Mouse (Mus musculus) myocyte (in vitro differentiated cells): ENCODE results near the gene Sp2. TPM values are rescaled to one million over a fixed set of nuclear protein-coding genes. Genes with fewer than 3 reads are reported as not detected.

Experiments used
- H3K27me3 ChIP-seq: one replicate; pipeline ENCODE4 v1.6.1; 2011; ENCODE audit not compliant: control insufficient read depth, insufficient read depth, insufficient read length
- H3K36me3 ChIP-seq: one replicate; pipeline ENCODE4 v1.6.1; 2011; ENCODE audit not compliant: control insufficient read depth, insufficient read depth
- H3K4me2 ChIP-seq: one replicate; pipeline ENCODE4 v1.6.1; 2011; ENCODE audit warnings: low read depth, control low read depth
- H3K4me3 ChIP-seq: one replicate; pipeline ENCODE4 v1.5.1; 2011; ENCODE audit warnings: mild to moderate bottlenecking, control low read depth, moderate library complexity
- H3K79me2 ChIP-seq: one replicate; pipeline ENCODE4 v1.6.1; 2011; ENCODE audit not compliant: control insufficient read depth, insufficient read depth
- H3ac ChIP-seq: one replicate; pipeline ENCODE4 v1.6.1; 2011; ENCODE audit not compliant: control insufficient read depth, insufficient read length
- CEBPB ChIP-seq: IDR thresholded peaks from 2 replicates; pipeline ENCODE4 v1.6.1; 2011; ENCODE audit warnings: mild to moderate bottlenecking, moderate library complexity; ENCODE audit not compliant: poor library complexity, insufficient read depth, severe bottlenecking
- E2F4 ChIP-seq: IDR thresholded peaks from one replicate; pipeline ENCODE4 v1.6.1; 2011; ENCODE audit warnings: mild to moderate bottlenecking, control low read depth, moderate library complexity; ENCODE audit not compliant: insufficient read depth
- MAX ChIP-seq: IDR thresholded peaks from one replicate; pipeline ENCODE4 v1.6.1; 2011; ENCODE audit warnings: low read depth, mild to moderate bottlenecking, control low read depth
- MYOD1 ChIP-seq, 3 experiments: IDR thresholded peaks; one replicate each; pipeline ENCODE4 v1.6.1; 2011; ENCODE audit warnings: control low read depth in 2 of 3, low read depth in 2 of 3, mild to moderate bottlenecking in 2 of 3, moderate library complexity in 1 of 3; ENCODE audit not compliant: insufficient read length in 2 of 3, control insufficient read depth in 1 of 3
- MYOG ChIP-seq, 3 experiments: IDR thresholded peaks; one replicate each; pipeline ENCODE4 v1.6.1; 2011; ENCODE audit warnings: control low read depth in 2 of 3, low read depth in 2 of 3, mild to moderate bottlenecking in 2 of 3; ENCODE audit not compliant: insufficient read length in 2 of 3, control insufficient read depth in 1 of 3, insufficient read depth in 1 of 3
- POLR2A ChIP-seq: IDR thresholded peaks from one replicate; pipeline ENCODE4 v1.6.1; 2011; ENCODE audit warnings: low read depth, mild to moderate bottlenecking, control low read depth, moderate library complexity; ENCODE audit not compliant: insufficient read length
- POLR2AphosphoS2 ChIP-seq: IDR thresholded peaks from one replicate; pipeline ENCODE4 v1.6.1; 2011; ENCODE audit warnings: low read depth, control low read depth; ENCODE audit not compliant: insufficient read length
- REST ChIP-seq: IDR thresholded peaks from one replicate; pipeline ENCODE4 v1.6.1; 2011; ENCODE audit warnings: mild to moderate bottlenecking, control low read depth, moderate library complexity; ENCODE audit not compliant: insufficient read depth, insufficient read length
- SRF ChIP-seq: IDR thresholded peaks from one replicate; pipeline ENCODE4 v1.6.1; 2011; ENCODE audit warnings: low read depth; ENCODE audit not compliant: control insufficient read depth, insufficient read length
- TCF12 ChIP-seq: IDR thresholded peaks from one replicate; pipeline ENCODE4 v1.6.1; 2011; ENCODE audit warnings: mild to moderate bottlenecking, control low read depth; ENCODE audit not compliant: poor library complexity, insufficient read depth, severe bottlenecking
- TCF3 ChIP-seq: IDR thresholded peaks from one replicate; pipeline ENCODE4 v1.6.1; 2011; ENCODE audit warnings: low read depth, control low read depth; ENCODE audit not compliant: insufficient read length
- USF1 ChIP-seq: IDR thresholded peaks from one replicate; pipeline ENCODE4 v1.6.1; 2011; ENCODE audit warnings: low read depth, mild to moderate bottlenecking, control low read depth, moderate library complexity
- polyA plus RNA-seq: library from polyadenylated mRNA; unstranded; fragments of >200 nt; fragmentation: generic; extraction: Trizol; gene quantifications from one replicate; pipeline ENCODE4 v1.2.1, GENCODE M21; 2012; ENCODE audit warnings: missing spikeins

The Sp2 gene
- polyA plus RNA-seq, 1 experiment: 11.5 TPM

DNA sequence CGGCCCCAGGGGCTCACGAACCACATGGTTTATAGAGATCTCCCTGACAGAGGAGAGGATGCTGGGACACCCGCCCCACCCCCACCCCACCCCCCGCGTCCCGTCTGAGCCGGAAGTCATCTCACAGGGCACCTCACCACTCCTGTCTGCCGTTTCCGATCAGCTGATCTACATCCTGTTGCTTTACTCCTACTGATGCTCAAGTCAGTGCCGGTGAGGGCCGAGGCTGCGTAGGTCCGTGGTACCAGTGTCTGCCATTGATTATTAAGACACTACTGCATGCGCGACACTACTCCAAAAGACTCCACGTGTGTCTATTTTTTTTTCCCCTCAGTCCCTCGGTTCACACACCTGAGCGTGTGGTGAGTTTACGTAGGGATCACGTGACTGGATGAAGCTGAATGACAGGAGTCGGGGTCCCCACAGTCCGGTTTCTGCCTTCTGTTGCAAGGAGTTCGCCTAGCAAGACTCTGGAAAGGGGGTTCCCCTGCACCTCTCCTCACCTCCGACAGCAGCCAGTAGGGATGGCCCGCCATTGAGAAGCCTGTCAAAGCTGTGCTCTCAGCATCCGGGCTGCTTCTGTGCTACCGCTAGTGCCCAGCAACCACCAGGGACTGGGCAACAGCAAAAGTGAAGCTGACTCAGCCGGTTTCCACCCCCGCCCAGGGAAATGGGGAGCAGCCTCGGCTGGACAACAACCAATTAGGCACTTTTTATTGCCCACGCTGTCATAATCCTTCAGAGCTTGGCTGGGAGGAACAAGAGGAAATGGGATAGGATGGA, 5.3 kb upstream of the Sp2 start:
- H3K36me3 ChIP-seq: no peaks in the 10 kb centered on the region
- no peaks in the 10 kb centered on the region for H3K79me2 ChIP-seq
- H3K4me3 ChIP-seq: no peak overlapping the region
- H3K27me3 ChIP-seq: no peaks in the 10 kb centered on the region
- peak overlapping the region; percentile 74 for H3K4me2 ChIP-seq
- H3ac ChIP-seq: no peak overlapping the region
- TF ChIP-seq MAX (no peak), POLR2A (peak; percentile 36), USF1 (peak; percentile 84), CEBPB (peak; percentile 70; the same call in 1 of the 2 replicates), MYOG (IDR thresholded peaks at IDR 0.05; ENCODE audit: control insufficient read depth in 1 of 3, insufficient read depth in 1 of 3, insufficient read length in 2 of 3, low read depth in 2 of 3) (no peak)

DNA sequence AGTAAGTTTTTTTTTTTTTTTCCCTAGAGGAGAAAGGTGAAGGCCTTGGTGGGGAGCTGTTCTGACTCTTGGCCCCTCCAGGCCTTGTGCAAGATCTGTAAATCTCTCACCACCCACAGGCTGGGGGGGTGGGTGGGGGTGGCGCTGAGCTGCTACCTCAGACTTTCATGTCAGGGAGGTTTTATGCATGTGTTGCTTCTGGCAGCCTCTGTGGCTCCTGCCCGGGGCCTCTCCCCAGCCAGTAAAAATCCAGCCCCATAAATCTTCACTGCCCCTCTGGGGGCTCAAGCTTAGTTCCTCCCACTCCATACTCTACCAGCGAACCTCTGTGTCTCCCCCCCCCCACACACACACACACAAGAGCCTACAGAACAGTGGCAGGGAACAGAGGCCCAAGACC, 3.7 kb upstream of the Sp2 start:
- H3K4me2 ChIP-seq: no peak overlapping the region

GRCm38 (mm10) chr11:96984903-96985302, 2.1 kb upstream of the Sp2 start:
- TF ChIP-seq MYOD1 (IDR thresholded peaks at IDR 0.05; ENCODE audit: control insufficient read depth in 1 of 3, insufficient read length in 2 of 3, low read depth in 2 of 3) (no peak), E2F4 (no peak), MYOG (IDR thresholded peaks at IDR 0.05; ENCODE audit: control insufficient read depth in 1 of 3, insufficient read depth in 1 of 3, insufficient read length in 2 of 3, low read depth in 2 of 3) (no peak), SRF (no peak), TCF12 (no peak), POLR2A (no peak), CEBPB (no peak)
- H3K36me3 ChIP-seq: no peaks in the 10 kb centered on the region
- no peak overlapping the region for H3ac ChIP-seq
- H3K4me3 ChIP-seq: no peak overlapping the region
- no peaks in the 10 kb centered on the region for H3K79me2 ChIP-seq
- no peak overlapping the region for H3K4me2 ChIP-seq
- H3K27me3 ChIP-seq: no peaks in the 10 kb centered on the region

More for the DNA sequence above, 3.7 kb upstream of the Sp2 start:
- TF ChIP-seq TCF12: no peak
- H3K4me3 ChIP-seq: no peak overlapping the region
- H3K27me3 ChIP-seq: no peaks in the 10 kb centered on the region
- H3ac ChIP-seq: no peak overlapping the region
- no peaks in the 10 kb centered on the region for H3K36me3 ChIP-seq
- no peaks in the 10 kb centered on the region for H3K79me2 ChIP-seq

DNA sequence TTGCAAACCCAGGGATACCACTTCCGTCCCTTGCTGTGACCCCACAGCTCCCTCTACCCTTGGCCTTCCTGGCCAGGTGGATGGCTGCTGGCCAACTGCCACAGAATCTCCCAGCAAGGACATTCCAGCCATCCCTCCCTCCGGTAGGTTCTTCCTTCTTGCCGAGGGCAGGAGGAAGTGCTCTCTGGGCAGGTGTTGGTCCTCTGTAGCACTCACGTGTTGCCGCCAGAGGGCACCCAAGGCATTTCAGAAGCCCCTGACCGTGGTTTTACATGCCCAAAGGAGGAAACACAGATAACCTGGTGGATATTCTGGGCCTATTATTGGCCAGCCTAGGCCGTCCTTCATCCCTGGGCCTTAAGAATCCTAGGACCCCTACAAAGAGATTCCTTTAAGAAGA, 404 bp downstream of the Sp2 start:
- H3K27me3 ChIP-seq: no peaks in the 10 kb centered on the region
- H3K36me3 ChIP-seq: no peaks in the 10 kb centered on the region
- peak in 1 of 3 experiments; percentile 8 for TF ChIP-seq MYOD1 (IDR thresholded peaks at IDR 0.05; ENCODE audit: control insufficient read depth in 1 of 3, insufficient read length in 2 of 3, low read depth in 2 of 3)
- TF ChIP-seq SRF: no peak
- H3K4me3 ChIP-seq: no peak overlapping the region
- peak overlapping the region; percentile 31 for H3K4me2 ChIP-seq
- no peak overlapping the region for H3ac ChIP-seq
- H3K79me2 ChIP-seq: no peaks in the 10 kb centered on the region

DNA sequence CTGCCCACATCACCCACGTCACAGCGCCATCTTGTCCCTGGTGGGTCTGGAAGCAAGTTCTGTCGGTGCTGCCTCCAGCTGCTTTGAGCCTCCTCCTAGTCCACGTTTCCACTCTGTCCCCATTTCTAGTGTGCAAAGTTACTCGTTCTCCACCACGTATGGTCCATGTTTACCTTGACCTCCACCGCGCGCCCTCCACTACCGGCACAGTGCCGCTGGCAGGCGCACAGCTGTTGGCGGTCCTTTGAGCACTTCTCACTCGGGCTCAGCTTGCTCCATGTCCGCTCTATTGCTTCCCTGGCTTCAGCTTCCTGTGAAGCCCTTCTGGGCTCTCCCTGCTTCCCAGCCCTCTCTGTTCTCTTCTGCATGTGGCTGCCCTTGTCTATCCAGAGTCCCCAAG, 1.3 kb downstream of the Sp2 start:
- TF ChIP-seq POLR2A: no peak
- TF ChIP-seq REST: no peak
- no peak for TF ChIP-seq MYOG (IDR thresholded peaks at IDR 0.05; ENCODE audit: control insufficient read depth in 1 of 3, insufficient read depth in 1 of 3, insufficient read length in 2 of 3, low read depth in 2 of 3)
- no peak for TF ChIP-seq MYOD1 (IDR thresholded peaks at IDR 0.05; ENCODE audit: control insufficient read depth in 1 of 3, insufficient read length in 2 of 3, low read depth in 2 of 3)
- TF ChIP-seq SRF: no peak
- TF ChIP-seq CEBPB: no peak
- no peak for TF ChIP-seq TCF12
- TF ChIP-seq TCF3: no peak
- TF ChIP-seq MAX: no peak
- no peak for TF ChIP-seq E2F4
- TF ChIP-seq USF1: no peak
- TF ChIP-seq POLR2AphosphoS2: no peak
- H3K79me2 ChIP-seq: peaks cover 4% of the 10 kb centered on the region
- H3K4me3 ChIP-seq: no peak overlapping the region
- no peak overlapping the region for H3K4me2 ChIP-seq
- H3K36me3 ChIP-seq: no peaks in the 10 kb centered on the region
- no peak overlapping the region for H3ac ChIP-seq
- no peaks in the 10 kb centered on the region for H3K27me3 ChIP-seq
